ENCODE assay signal across 8 mouse cellular contexts in the genomic region with DNA sequence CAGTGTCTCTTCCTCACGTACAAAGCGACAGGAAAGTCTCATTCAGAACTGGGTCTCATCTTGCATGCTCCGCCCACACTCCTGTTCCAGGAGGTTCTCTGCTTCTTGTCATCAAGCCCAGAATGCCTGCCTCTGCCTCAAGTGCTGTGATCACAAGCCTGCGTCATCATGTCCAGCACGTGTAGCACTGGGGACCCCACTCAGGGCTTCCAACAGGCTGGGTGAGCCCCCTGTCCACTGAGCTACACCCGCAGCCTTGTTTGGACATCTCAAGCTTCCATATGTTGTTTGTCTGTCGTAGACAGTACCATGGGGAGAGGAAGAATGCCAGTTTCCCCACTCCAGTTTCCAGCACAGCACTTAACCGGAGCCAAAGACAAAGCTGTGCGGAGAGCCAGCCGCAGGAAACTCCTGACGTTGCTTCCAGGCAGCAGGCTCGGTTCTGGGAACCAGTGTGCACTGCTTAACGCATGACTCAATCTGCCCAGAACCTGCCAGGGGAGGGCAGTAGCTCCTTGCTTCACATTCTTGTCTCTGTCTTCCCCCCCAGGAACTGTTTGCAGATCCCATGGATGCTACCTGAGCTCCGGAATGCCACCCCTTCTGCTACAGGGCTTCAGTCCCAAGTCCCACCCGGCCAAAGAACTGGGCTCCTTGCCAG. TPM values are rescaled to one million over a fixed set of nuclear protein-coding genes. Genes with fewer than 3 reads are reported as not detected.
DNase-seq lines count a peak whose midpoint lies in the region; ATAC-seq lines count a peak whose summit lies in the region.

No protein-coding gene starts in this region.

- peak overlapping the region; percentile 28 for H3K4me2 ChIP-seq in neural tube, embryonic 13.5 days

- no peaks in the 10 kb centered on the region for H3K9me3 ChIP-seq in neural tube, embryonic 13.5 days
- peaks cover 2% of the 10 kb centered on the region; the same call in 1 of the 2 replicates for H3K9me3 ChIP-seq in embryonic facial prominence, embryonic 10.5 days

- H3K4me1 ChIP-seq in neural tube, embryonic 13.5 days (replicated peaks) = peaks cover 7% of the 10 kb centered on the region
- H3K4me1 ChIP-seq in embryonic facial prominence, embryonic 10.5 days = peaks cover 25% of the 10 kb centered on the region

- H3K27ac ChIP-seq in neural tube, embryonic 13.5 days (replicated peaks) = no peak overlapping the region
- peak overlapping the region; percentile 78 for H3K27ac ChIP-seq in embryonic facial prominence, embryonic 10.5 days (replicated peaks)

- intact Hi-C loops in left cerebral cortex, postnatal 36 days (cut with DNase I) = loop anchor here (5.0 kb wide), 1 partner anchor 33 kb away; the partner anchor contains the start of gene Nfyb

- no peak overlapping the region for H3K9ac ChIP-seq in neural tube, embryonic 13.5 days

- H3K4me3 ChIP-seq in neural tube, embryonic 13.5 days = no peak overlapping the region
- H3K4me3 ChIP-seq in embryonic facial prominence, embryonic 10.5 days = peak overlapping the region; percentile 34

- no peak for DNase-seq in neural tube, embryonic 10.5 days (ENCODE audit: extremely low spot score, low spot score)
- DNase-seq in embryonic facial prominence, embryonic 10.5 days (ENCODE audit: low spot score) = peak; percentile 36
- peak; percentile 72 for DNase-seq in kidney, adult 18-20 months
- peak; percentile 82 to 84 for DNase-seq in left cerebral cortex, postnatal 36 days (ENCODE audit: low spot score in 2 of 2)
- DNase-seq in telencephalon, adult 2 months (ENCODE audit: low read depth, low spot score) = peak; percentile 88

- no peaks in the 10 kb centered on the region; the same call in 1 of the 2 replicates for H3K27me3 ChIP-seq in neural tube, embryonic 13.5 days
- no peaks in the 10 kb centered on the region for H3K27me3 ChIP-seq in embryonic facial prominence, embryonic 10.5 days (replicated peaks; ENCODE audit: low read depth, poor library complexity, severe bottlenecking)

- 45% methylated on average over 15 of the region's 15 CpGs for WGBS in neural tube, embryonic 13.5 days
- WGBS in embryonic facial prominence, embryonic 10.5 days = 38% methylated on average over 15 of the region's 15 CpGs

- H3K36me3 ChIP-seq in neural tube, embryonic 13.5 days = no peaks in the 10 kb centered on the region
- no peaks in the 10 kb centered on the region for H3K36me3 ChIP-seq in embryonic facial prominence, embryonic 10.5 days (replicated peaks)

- peak; percentile 59; the same call in 1 of the 2 replicates for ATAC-seq in neural tube, embryonic 13.5 days (ENCODE audit: low read depth)
- peak; percentile 71 for ATAC-seq in granulocyte monocyte progenitor cell, adult 5-6 weeks (replicated peaks; ENCODE audit: poor library complexity, severe bottlenecking)
- peak; percentile 53; the same call in 1 of the 2 replicates for ATAC-seq in megakaryocyte-erythroid progenitor cell, adult 5-6 weeks (replicated peaks; ENCODE audit: low FRiP score, low TSS enrichment, poor library complexity, severe bottlenecking)

RNA-seq across cellular contexts. Expression of gene Nfyb, which starts 31.3 kb away (rescaled TPM):
- polyA plus RNA-seq in neural tube, embryonic 13.5 days (2015; fragmentation: Nextera tagmentation; extraction: Ambion mirVana) = 42.0 and 50.6 TPM in 2 replicates
- 54.6 and 56.3 TPM in 2 replicates for polyA plus RNA-seq in embryonic facial prominence, embryonic 10.5 days (2016; fragmentation: Nextera tagmentation; extraction: Ambion mirVana)
- total RNA-seq in granulocyte monocyte progenitor cell, adult 5-6 weeks (2014; fragmentation: Nextera tagmentation) = 27.2 and 41.6 TPM in 2 replicates
- total RNA-seq in granulocyte monocyte progenitor cell, adult 5-6 weeks (2017) = 68.1 and 75.2 TPM in 2 replicates
- 10 to 100 TPM; 57.0 to 61.9 TPM for total RNA-seq in left cerebral cortex, postnatal 36 days (2021)
- 41.2 and 50.7 TPM in 2 replicates for total RNA-seq in megakaryocyte-erythroid progenitor cell, adult 5-6 weeks (2014; fragmentation: Nextera tagmentation)
- total RNA-seq in megakaryocyte-erythroid progenitor cell, adult 5-6 weeks (2017) = 84.3 and 108 TPM in 2 replicates

RNA-seq across cellular contexts. Expression of gene Txnrd1, which starts 38.5 kb away (rescaled TPM):
- polyA plus RNA-seq in neural tube, embryonic 13.5 days (2015; fragmentation: Nextera tagmentation; extraction: Ambion mirVana) = 112 and 124 TPM in 2 replicates
- polyA plus RNA-seq in embryonic facial prominence, embryonic 10.5 days (2016; fragmentation: Nextera tagmentation; extraction: Ambion mirVana) = 169 and 177 TPM in 2 replicates
- total RNA-seq in granulocyte monocyte progenitor cell, adult 5-6 weeks (2014; fragmentation: Nextera tagmentation) = 59.2 and 69.7 TPM in 2 replicates
- 85.1 and 91.5 TPM in 2 replicates for total RNA-seq in granulocyte monocyte progenitor cell, adult 5-6 weeks (2017)
- total RNA-seq in left cerebral cortex, postnatal 36 days (2021) = 10 to 100 TPM; 43.0 to 50.9 TPM
- 49.0 and 54.4 TPM in 2 replicates for total RNA-seq in megakaryocyte-erythroid progenitor cell, adult 5-6 weeks (2014; fragmentation: Nextera tagmentation)
- total RNA-seq in megakaryocyte-erythroid progenitor cell, adult 5-6 weeks (2017) = 88.2 and 94.7 TPM in 2 replicates
